Mouse (Mus musculus): ENCODE data around the gene Gm29644. TPM values are rescaled to one million over a fixed set of nuclear protein-coding genes. Genes with fewer than 3 reads are reported as not detected.

Gm29644 gene
- polyA plus RNA-seq (2014; fragmentation: Illumina TruSeq; extraction: RNeasy Lipid Tissue Mini Kit (QIAGEN cat#74804); ENCODE audit: low read depth, low replicate concordance): not detected

GRCm38 (mm10) chrY:70303187-70303586, at the start of gene Gm29644, which contains the start of gene Gm29423:
Gene Gm29644, minus strand, starts transcription at chrY:70303343.
Gene Gm29423, minus strand, starts transcription at chrY:70303287.

GRCm38 (mm10) chrY:70273542-70273941, 29.6 kb downstream of the Gm29644 start, which contains the start of gene Gm21118:
Gene Gm21118, minus strand, starts transcription at chrY:70273642.

Other genes with a start within 250 kb of the Gm29644 start
- 55.5 TPM for gene Gm21118, start 29.7 kb downstream of the Gm29644 start, polyA plus RNA-seq (2014; fragmentation: Illumina TruSeq; extraction: RNeasy Lipid Tissue Mini Kit (QIAGEN cat#74804); ENCODE audit: low read depth, low replicate concordance)
- gene Gm29423, start 56 bp downstream of the Gm29644 start, polyA plus RNA-seq (2014; fragmentation: Illumina TruSeq; extraction: RNeasy Lipid Tissue Mini Kit (QIAGEN cat#74804); ENCODE audit: low read depth, low replicate concordance): 3.3 TPM
- 17.6 TPM for gene Gm20888, start 138.5 kb upstream of the Gm29644 start, polyA plus RNA-seq (2014; fragmentation: Illumina TruSeq; extraction: RNeasy Lipid Tissue Mini Kit (QIAGEN cat#74804); ENCODE audit: low read depth, low replicate concordance)